Mouse (Mus musculus) adipocyte (in vitro differentiated cells): ENCODE measurements at regions not wholly inside any gene's neighbourhood (a gene's known extent, or its start where the extent isn't known, plus 50 kb on each side); places are given as distances from the start of the nearest gene placed in this dataset.
"Not testable (repeated sequence)": the region's sequence is repeated elsewhere in the genome, so short reads cannot be mapped to it uniquely, and the experiment has no call there.

Experiments
- DNase-seq: peaks from one replicate; pipeline ENCODE4 v3.0.0-alpha.2; 2016; ENCODE audit warnings: low spot score

DNA sequence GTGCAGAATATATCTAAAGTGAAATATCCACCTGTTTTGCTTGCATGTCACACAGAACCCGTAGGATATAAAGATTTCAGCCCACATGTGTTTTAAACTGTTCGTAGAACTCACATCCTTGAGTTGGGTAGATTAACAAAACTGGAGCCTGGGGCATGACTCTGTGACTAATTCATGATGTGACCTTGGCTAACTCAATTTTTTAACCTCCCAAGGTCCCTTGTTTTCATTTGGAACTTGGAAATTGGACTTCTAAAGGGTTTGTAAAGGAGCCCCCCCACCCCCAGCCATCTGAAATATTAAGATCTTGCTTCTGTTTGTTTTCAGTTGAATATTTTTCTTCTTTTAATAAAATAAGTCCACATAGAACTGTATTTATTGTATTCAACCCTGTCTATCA is 983.5 kb downstream of the Ttll7 start:
- no peak for DNase-seq

- DNase-seq = no peak
Measured at GRCm38 (mm10) chr3:147825337-147825736, 973.2 kb downstream of the Ttll7 start.

DNA sequence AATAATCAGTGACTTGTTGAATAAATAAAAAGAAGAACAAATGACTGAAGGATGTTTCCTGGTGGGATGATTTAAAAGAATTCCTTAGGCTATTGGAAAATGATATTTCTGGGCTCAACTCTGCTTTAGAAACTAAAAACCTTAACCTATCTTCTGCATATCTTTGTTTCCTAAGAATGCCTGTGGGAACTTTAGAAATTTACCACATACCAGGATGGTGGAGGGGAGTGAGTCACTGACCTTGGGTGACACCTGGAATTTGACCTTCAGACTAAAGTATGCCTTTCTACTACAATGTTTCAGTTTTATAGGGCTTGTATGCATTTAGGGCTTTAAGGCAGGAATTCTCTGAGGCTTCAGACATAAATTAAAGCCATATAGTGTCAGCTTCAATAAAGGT is 972.3 kb downstream of the Ttll7 start:
- DNase-seq = no peak

GRCm38 (mm10) chr3:147814080-147814650 is 962.0 kb downstream of the Ttll7 start:
- no peak for DNase-seq

GRCm38 (mm10) chr3:147802546-147802945 is 950.4 kb downstream of the Ttll7 start:
- DNase-seq = no peak

DNA sequence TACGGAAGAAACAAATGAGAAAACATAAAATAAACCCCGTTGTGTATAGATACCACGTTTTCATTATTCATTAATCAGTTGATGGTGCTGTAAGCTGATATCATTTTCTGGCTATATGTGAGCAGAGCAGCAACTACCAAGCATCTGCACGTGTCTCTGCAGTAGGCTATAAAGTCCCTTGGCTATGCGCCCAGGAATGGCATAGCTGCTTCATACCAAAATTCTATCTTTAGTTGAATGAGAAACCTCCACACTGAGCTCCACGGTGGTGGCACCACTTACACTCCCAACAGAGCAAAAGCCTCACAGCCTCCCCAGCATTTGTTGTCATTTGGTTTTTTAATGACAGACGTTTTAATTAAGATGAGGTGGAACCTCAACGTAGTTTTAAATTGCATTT is 944.4 kb downstream of the Ttll7 start:
- no peak for DNase-seq

DNA sequence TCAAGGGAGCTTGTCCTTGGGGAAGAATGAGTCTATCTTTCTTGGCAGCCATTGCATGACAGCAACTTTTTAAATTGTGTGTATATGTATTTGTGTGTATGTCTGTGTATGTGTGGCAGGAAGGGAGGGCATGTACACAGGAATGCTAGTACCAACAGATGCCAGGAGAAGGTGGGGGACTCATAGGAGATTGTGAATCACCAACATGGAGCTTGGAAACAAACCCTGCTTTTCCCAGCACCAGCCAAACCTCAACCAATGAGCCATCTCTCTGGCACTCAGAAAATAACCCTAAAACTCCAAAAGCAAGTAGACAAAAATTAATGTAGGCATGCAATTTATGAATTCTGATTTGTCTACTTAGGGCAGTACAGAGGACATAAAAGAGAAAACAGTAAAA is 942.9 kb downstream of the Ttll7 start:
- no peak for DNase-seq

GRCm38 (mm10) chr3:147786555-147786954 is 934.4 kb downstream of the Ttll7 start:
- no peak for DNase-seq

DNA sequence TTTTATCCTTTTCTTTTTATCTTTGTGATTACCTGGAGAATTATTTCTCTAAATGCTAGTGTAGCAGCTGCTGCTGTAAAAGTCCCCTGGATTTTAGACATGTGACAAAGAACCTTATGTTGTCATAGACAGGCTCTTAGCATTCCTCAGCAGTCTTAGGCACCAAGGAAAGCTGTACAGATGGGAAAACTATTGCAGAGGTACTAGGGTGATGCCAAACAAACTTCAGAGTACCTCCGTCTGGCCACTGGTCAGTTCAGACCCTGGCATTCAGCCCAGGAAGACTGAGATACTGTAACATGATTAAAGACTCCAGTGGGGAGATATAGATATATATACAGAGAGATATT is 898.6 kb downstream of the Ttll7 start:
- DNase-seq = no peak

- DNase-seq = no peak
Measured at GRCm38 (mm10) chr3:147749939-147750841, 898.0 kb downstream of the Ttll7 start.

- no peak for DNase-seq
Measured at GRCm38 (mm10) chr3:147749442-147749841, 897.3 kb downstream of the Ttll7 start.

GRCm38 (mm10) chr3:147736673-147737439 is 884.7 kb downstream of the Ttll7 start:
- peak; percentile 29 for DNase-seq

GRCm38 (mm10) chr3:147716391-147716790 is 864.2 kb downstream of the Ttll7 start:
- DNase-seq = no peak

- DNase-seq = no peak
Measured at GRCm38 (mm10) chr3:147707401-147707801, 855.2 kb downstream of the Ttll7 start.

- DNase-seq = no peak
Measured at GRCm38 (mm10) chr3:147683730-147684129, 831.6 kb downstream of the Ttll7 start.

DNA sequence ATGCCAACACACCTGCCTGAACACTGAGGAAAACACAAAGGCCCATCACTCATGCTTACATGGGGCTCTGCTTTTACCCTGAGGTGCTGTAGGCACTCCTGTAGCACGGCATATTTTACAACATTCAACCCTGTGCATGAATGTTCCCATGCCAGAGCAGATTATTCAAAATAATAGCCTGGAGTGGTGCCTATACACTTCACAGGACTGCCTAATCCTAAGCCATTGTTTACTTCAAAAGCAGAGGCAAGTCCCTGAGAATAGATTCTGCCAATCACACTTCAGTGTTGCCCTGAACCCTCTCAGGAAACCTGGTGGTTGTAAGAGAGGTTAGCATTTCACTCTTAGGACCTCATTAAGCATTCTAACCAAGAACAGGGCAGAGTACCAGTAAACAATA is 828.1 kb downstream of the Ttll7 start:
- DNase-seq = no peak

DNA sequence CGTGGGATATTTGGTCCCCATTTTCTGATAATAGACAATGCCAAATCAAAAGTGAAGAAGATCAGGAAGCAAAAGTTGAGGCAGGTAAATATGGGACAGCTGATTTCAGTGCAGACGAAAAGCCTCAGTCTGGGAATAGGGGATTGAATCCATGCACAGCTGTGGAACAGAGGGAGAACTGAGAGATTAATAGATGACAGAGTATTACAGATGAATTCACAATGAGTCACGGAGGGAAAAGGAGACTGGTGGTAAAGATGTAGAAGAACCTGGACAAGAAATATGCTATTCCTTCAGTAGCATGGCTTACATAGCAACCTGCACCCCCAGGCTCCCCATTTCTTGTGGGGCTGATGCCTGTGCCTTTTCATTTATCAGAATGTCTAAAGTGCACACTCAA is 810.4 kb downstream of the Ttll7 start:
- DNase-seq = no peak

GRCm38 (mm10) chr3:147652849-147653248 is 800.7 kb downstream of the Ttll7 start:
- no peak for DNase-seq

DNA sequence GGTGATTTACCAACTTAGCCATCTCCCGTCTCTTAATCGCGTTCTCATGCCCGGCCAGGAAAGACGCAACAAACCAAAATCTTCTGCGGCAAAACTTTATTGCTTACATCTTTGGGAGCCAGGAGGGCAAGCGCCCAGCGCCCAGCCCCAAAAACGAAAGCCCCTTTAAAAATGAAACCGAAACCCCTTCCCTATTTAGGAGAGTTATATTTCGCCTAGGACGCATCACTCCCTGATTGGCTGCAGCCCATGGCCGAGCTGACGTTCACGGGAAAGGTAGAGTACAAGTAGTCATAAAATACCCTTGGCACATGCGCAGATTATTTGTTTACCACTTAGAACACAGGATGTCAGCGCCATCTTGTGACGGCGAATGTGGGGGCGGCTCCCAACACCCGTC is 783.3 kb downstream of the Ttll7 start:
- not testable (repeated sequence) for DNase-seq

GRCm38 (mm10) chr3:147631151-147631550 is 779.0 kb downstream of the Ttll7 start:
- no peak for DNase-seq

GRCm38 (mm10) chr3:147583697-147584315 is 731.6 kb downstream of the Ttll7 start:
- DNase-seq = no peak

DNA sequence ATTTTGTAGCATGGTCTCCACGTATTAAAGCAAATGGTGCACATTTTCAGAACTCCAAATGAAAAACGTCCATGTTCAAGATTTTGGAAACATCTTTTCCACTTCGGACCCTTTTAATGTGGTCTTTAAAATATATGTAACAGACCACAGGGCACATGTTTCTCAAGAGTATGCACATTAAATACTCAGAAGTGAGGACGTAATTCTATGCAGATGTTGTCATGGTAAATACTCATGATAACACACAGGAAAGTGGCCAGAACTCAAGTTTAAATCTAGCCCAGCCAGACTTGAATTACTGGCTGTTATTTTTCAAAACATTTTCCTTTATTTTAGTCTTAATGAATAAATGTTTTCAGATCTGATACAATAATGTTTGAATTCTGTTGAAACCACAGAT is 719.7 kb downstream of the Ttll7 start:
- no peak for DNase-seq
